Comparison of ENCODE assay signal across 9 mouse cellular contexts in genomic region chr11:89301331-89302055, GRCm38 (mm10). TPM values are rescaled to one million over a fixed set of nuclear protein-coding genes. Genes with fewer than 3 reads are reported as not detected.
A peak's percentile ranks its signal among the peaks of the same experiment; 100 is the strongest.
DNase-seq lines count a peak whose midpoint lies in the region.
"Had no signal": no experiment of that assay in that cellular context is flagged by ENCODE, and none has a peak within 500 bp of the region (broad histone marks: within the 10 kb centered on the region; RNA-seq: fewer than 3 reads in every experiment).

No protein-coding gene starts in this region.

- intact Hi-C loops in heart, postnatal 10 days (cut with DNase I), result loop anchor here (5.0 kb wide), 2 partner anchors 59 to 219 kb away; no protein-coding TSS in a partner anchor
- intact Hi-C loops in left cerebral cortex, postnatal 36 days (cut with DNase I), result loop anchor here (5.0 to 10.0 kb wide), 2 partner anchors 214 to 623 kb away; no protein-coding TSS in a partner anchor

- DNase-seq in cerebellum, postnatal 10 days, result peak; percentile 33 to 39
- no peak for DNase-seq in cerebellum, adult 11 months
- DNase-seq in B cell, adult 2 months, result peak; percentile 22 to 37
- peak; percentile 14 for DNase-seq in embryo, embryonic 11.5 days (ENCODE audit: low read depth, low spot score)
- DNase-seq in heart, postnatal 10 days, result peak; percentile 13 to 25
- DNase-seq in left cerebral cortex, postnatal 36 days (ENCODE audit: low spot score in 2 of 2), result peak; percentile 9 to 31
- peak; percentile 8 for DNase-seq in naive thymus-derived CD4-positive, alpha-beta T cell, adult 2 months (ENCODE audit: low read depth)
- peak; percentile 14 to 30 for DNase-seq in thymus, postnatal 36 days

RNA-seq across cellular contexts. Expression of gene Nog, which starts 0.6 kb away (rescaled TPM):
- total RNA-seq in heart, postnatal 10 days (2021), result under 1 TPM; 0.14 to 0.25 TPM
- total RNA-seq in left cerebral cortex, postnatal 36 days (2021), result 10 to 100 TPM; 14.1 to 15.3 TPM
- total RNA-seq: MEL had no signal

Comparison
In these comparisons a context has a peak if more than half of its experiments do, and no peak if none do; other contexts are left out.
1. RNA of gene Nog, which starts 0.6 kb away (total RNA-seq): 14.1 to 15.3 TPM in left cerebral cortex, postnatal 36 days; 0.14 to 0.25 TPM in heart, postnatal 10 days; every median in the first group is over 10 times any median in the second.